Mouse (Mus musculus): ENCODE results near the gene H1f0. TPM values are rescaled to one million over a fixed set of nuclear protein-coding genes. Genes with fewer than 3 reads are reported as not detected.

The H1f0 gene
- total RNA-seq, 2 experiments from 2014 or later, result 80.4 to 81.1 TPM

DNA sequence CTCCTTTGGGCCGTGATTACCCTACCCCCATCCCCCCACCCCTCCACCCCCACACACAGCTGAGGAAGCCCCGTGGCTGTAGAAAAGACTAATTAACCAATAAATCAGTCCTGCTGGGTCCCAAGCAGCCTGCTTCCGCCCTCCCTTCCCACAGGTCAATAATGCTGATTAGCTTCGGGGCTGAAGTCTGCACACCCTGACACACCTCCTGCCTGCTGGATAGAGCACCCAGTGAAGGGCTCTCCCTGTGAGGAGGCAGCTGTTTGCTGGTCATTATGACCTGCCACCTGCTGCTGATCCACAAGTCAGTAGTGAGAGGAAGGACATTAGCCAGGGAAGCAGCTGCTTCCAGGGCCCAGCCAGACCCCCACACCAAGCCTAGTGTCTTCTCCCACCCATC, 16.6 kb downstream of the H1f0 start:
- DNase-seq (ENCODE audit: extremely low spot score in 1 of 2, low spot score in 2 of 2), result no peak
- no peak overlapping the region for H3K4me3 ChIP-seq
- no peak for TF ChIP-seq CTCF (IDR thresholded peaks at IDR 0.05)
- intact Hi-C loops (cut with DNase I), result no loop called here
- no peak overlapping the region for H3K27ac ChIP-seq

DNA sequence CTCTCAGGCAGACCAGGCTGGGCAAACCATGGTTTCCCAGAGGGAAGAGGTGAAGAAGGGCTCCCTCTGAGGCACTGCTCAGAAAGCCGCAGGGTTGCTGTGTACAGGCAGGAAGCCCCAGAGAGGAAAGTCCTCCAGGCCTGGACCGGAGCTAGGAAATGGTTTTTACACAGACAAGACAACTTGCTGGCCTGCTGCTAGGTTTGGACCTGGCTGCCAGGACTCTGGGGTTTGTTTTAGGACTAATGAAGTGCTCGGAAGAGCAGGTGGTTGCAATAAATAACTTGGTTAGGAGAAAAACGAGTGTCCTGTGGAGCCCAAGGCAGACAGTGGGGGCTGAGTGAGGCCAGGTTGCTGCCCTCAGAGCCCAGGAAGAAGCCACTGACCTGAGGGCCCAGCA, 19.9 kb downstream of the H1f0 start:
- no peak overlapping the region for H3K4me3 ChIP-seq
- intact Hi-C loops (cut with DNase I), result no loop called here
- no peak for TF ChIP-seq CTCF (IDR thresholded peaks at IDR 0.05)
- DNase-seq (ENCODE audit: extremely low spot score in 1 of 2, low spot score in 2 of 2), result no peak
- H3K27ac ChIP-seq, result no peak overlapping the region

DNA sequence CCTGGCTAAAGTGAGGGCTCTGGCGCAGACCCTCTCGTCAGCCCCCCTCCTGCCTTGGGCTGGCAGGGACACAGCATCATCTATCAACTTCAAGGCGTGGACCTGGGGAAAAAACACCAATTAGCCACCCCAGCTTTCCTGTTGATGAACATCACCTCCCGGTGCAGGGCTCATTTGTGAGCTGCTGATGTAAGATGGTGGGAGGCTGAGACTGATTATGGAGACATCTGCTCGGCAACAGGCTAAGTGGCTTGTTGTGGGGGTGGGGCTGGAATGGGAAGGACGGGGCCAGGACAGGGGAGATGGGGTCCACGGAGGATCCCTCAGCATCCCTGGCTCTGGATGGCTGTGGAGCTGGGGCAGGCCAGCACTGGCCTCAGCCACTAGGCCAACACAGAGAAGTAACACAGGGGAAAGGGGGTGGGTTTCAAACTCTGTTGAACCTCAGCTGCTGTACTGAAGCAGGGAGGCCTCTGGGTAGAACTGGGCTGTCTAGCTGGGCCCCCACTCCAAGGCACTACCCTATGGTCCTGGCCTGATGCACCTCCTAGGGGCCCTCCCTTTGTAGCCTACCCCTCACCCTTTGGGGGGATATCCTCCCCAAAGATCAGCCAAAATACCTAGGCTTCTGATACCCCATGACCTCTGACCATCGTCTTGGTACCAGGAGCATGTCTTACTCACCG, 22.1 kb downstream of the H1f0 start:
- Histone ChIP-seq H3K4me3 (no peak overlapping the region), H3K27ac (no peak overlapping the region)
- no peak for DNase-seq (ENCODE audit: extremely low spot score in 1 of 2, low spot score in 2 of 2)
- intact Hi-C loops (cut with DNase I), result no loop called here
- TF ChIP-seq CTCF (IDR thresholded peaks at IDR 0.05), result no peak

DNA sequence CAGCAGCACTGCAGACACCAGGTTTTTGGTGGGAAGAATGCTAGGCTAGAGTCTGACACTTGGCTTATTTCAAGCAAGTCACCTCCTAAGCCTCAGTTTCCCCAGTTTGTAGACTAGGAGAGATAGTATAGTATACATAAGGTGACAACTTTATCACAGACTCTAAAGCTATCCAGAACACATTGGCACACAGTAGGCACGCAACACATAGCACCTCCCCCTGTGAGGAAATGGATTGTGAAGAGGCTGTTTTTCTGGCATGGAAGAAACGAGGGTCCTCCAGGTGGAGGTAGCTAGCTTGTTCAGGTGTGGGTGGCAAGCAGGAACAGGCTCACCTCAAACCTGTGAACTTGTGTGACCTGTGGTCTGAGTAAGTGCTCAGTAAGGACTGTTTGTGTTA, 22.7 kb downstream of the H1f0 start:
- no peak for DNase-seq (ENCODE audit: extremely low spot score in 1 of 2, low spot score in 2 of 2)
- intact Hi-C loops (cut with DNase I), result no loop called here
- Histone ChIP-seq H3K4me3 (no peak overlapping the region), H3K27ac (no peak overlapping the region)
- TF ChIP-seq CTCF (IDR thresholded peaks at IDR 0.05), result no peak

DNA sequence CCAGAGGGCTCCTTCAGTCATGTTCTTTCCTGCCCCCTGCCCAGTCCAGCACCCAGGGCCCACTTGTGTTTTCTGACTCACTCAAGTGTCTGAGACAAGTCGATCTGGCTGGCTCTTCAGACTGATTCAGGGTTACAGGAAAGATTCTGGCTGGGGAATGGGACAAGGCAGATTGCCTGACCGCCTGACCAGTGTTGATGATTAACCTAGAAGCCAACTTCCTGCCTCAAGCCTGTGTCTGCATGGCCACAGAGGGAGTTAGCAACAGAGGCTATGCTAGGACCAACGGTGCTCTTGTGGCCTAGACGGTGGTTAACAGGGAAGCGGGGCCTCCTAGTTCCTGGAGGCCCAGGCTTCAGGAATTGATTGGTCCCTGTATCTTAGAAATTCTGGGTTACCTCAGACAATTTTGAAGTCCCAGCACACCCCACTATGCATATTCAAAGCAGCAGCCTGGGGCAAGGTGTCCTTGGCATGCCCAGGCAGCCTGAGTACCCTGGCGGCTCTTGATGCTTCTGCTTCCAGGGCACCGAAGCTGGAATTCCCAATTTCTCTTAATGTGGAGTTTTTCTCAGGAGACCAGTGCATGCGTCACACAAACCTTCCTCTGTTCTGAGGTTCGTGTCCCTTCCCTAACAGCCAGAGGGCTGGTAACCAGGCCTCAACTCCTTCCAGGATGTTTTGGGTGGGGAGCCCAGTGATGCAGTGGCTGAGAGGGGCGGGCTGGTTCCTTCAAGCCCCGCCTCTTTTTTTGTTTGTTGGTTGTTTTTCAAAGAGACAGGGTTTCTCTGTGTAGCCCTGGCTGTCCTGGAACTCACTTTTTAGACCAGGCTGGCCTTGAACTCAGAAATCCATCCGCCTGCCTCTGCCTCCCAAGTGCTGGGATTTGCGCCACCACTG, 23.5 kb downstream of the H1f0 start:
- intact Hi-C loops (cut with DNase I), result no loop called here
- DNase-seq (ENCODE audit: extremely low spot score in 1 of 2, low spot score in 2 of 2), result no peak

DNA sequence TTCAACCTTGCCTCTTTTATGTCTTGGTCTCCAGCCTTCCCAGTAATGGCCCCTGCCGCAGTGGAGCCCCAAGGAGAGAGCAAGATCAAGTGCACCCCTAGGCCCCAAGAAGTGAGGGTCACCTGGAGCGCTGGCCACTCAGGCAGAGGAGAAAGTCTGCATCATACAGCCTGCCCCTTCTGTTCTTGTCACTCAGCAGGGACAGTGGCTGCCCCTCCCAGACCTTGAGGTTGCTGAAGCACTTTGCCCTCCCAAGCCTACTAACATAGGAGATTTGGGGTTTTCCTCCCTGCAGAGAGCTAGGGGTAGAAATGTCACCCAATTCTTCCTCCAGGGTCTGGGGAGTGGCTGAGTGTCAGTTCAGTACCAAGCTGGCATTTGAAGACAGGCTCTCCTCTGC, 24.1 kb downstream of the H1f0 start:
- H3K4me3 ChIP-seq, result no peak overlapping the region
- no peak for DNase-seq (ENCODE audit: extremely low spot score in 1 of 2, low spot score in 2 of 2)
- no peak for TF ChIP-seq CTCF (IDR thresholded peaks at IDR 0.05)
- intact Hi-C loops (cut with DNase I), result no loop called here
- no peak overlapping the region for H3K27ac ChIP-seq

More for the DNA sequence above, 23.5 kb downstream of the H1f0 start:
- TF ChIP-seq CTCF (IDR thresholded peaks at IDR 0.05), result no peak
- H3K4me3 ChIP-seq, result no peak overlapping the region
- H3K27ac ChIP-seq, result no peak overlapping the region

DNA sequence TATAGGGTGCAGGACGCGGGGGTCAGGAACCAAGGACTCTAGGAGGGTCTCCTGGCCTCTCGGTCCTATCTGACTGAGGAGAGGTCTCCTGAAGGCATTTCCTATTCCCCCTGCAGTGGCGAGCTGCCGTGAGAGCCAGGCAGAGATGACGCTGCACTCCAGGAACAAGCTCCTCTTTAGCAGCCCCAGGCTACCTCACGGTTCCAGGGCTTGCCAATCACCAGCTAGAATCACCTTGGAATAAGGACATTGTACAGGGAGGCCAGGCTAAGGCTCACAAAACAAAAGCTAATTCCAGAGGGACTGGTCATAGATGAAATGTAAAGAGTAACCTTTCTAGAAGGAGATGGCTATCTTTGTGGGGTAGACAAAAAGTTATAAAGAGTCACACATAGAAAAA, 28.4 kb downstream of the H1f0 start:
- intact Hi-C loops (cut with DNase I), result no loop called here

DNA sequence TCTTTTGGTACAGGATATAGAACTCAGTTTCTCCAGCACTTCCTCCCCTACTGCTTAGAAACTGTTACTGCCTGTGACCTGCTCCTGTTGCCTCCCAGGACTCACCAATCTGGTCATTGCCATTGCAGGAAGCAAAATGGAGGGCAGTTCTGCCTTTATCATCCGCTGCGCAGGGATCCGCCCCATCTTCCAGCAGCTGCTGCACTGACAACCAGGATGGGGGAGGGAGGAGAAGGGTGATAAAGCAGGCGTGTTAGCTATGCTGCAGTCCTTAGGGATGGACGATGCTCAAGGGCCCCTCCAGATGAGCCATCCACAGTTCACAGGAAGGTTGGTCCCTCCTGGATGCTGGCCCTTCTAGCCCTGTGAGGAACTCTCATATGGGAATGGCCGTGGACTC, 29.6 kb downstream of the H1f0 start:
- intact Hi-C loops (cut with DNase I), result no loop called here
- Histone ChIP-seq H3K27ac (no peak overlapping the region), H3K4me3 (no peak overlapping the region)
- no peak for TF ChIP-seq CTCF (IDR thresholded peaks at IDR 0.05)
- no peak for DNase-seq (ENCODE audit: extremely low spot score in 1 of 2, low spot score in 2 of 2)

More for the DNA sequence above, 28.4 kb downstream of the H1f0 start:
- H3K27ac ChIP-seq, result no peak overlapping the region
- no peak for TF ChIP-seq CTCF (IDR thresholded peaks at IDR 0.05)
- DNase-seq (ENCODE audit: extremely low spot score in 1 of 2, low spot score in 2 of 2), result no peak
- no peak overlapping the region for H3K4me3 ChIP-seq

DNA sequence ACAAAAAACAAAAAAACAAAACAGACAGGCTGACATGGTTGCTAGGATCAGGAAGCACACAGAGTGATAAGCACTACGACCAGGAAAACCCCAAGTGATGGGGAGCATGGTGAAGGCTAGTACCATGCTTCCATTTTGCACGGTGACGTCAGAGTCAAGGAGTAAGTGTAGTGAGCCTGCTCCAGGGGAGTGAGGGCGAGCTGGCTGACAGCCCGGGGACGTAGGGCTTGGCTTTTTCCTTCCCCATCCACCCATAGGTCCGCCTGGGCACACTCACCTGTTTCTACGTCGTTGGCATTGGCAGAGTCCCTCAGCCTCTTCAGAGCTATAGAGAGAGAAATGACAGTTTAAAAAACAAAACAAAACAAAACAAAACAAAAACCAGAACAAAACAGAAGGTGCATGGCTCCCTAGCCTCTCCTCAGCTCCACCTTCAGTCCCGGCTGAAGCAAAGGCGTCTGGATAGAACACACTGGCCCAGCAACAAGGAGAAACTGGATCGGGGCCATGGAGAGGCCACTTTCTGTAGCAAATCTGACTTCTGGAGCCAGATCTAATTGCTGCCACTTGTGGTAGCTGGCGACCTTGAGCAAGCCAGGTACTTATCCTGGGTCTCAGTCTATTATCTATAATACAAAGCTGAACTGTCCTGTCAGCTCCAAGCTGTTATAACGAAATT, 32.8 kb downstream of the H1f0 start:
- no peak overlapping the region for H3K27ac ChIP-seq
- intact Hi-C loops (cut with DNase I), result no loop called here
- no peak for DNase-seq (ENCODE audit: extremely low spot score in 1 of 2, low spot score in 2 of 2)

DNA sequence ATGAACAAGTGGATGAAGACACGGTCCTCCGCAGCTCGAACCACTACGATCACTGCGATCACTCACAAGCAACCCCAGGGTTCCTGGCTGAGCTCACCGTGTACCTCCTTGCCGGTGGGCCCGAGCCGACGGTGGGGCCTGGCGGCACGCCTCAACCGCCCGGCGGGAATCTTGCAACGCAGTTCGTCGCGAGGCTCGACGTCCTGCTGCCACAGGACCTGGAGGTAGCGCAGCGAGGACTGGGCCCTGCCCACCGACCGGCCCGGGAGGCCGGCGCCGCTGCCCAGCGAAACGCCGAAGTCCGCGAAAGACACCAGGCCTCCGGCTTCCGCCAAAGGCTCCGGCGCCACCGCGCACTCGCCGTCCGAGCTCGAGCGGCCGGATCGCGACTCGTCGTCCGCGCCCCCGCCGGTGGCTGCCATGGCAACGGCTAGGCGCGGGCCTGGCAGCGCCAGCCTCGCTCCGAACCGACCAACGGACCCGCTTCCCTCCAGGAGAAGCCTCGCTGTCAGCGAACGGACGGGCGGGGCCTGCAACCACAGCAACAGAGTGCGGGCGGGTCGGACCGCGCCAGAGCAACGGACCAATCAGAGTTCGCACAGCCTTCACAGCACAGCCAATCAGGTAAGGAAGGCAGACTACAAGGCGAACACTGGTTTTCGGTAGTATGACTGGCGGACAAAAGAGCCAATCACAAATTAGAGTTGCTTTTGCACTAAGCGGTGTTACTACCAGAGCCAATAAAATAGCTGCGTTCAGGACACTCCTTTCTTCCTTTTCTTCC, 34.3 kb downstream of the H1f0 start, which contains the start of gene Ankrd54:
Gene Ankrd54 (minus strand): TSS at position 518 of the 784 bp plus-strand sequence.
- Histone ChIP-seq H3K4me3 (peak within 1 kb of the TSS; percentile 79), H3K27ac (peak within 1 kb of the TSS; percentile 82)
- no peak for TF ChIP-seq CTCF (IDR thresholded peaks at IDR 0.05)
- intact Hi-C loops (cut with DNase I), result no loop called here
- DNase-seq (ENCODE audit: extremely low spot score in 1 of 2, low spot score in 2 of 2), result peak; percentile 94 to 99

More for the DNA sequence above, 32.8 kb downstream of the H1f0 start:
- no peak overlapping the region for H3K4me3 ChIP-seq
- TF ChIP-seq CTCF (IDR thresholded peaks at IDR 0.05), result no peak

DNA sequence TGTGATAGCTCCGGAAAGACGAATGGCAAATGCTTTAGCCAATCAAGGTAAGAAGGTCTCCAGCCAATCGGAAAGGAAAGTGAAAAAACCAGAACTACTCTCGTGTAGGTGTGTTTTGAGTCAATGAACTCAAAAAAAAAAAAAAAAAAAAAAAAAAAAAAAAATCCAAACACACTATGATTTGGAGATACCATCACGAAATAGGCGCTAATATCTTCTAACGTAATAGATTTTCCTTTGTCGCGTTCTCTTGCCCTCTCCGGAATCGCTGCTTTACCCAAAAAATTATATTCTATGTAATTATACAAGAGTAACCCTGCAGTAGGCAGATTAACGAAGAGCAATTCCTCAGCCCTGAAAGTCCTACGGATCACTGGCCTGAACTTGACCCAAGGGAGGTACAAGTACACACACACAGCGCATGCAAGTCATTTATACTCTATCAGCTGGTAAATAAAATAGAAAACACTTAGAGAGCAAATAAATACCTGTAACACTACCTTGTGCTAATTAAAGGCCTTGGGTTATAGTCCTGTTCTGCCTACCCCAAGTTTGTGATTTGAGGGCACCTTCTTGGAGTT, 35.0 kb downstream of the H1f0 start:
- intact Hi-C loops (cut with DNase I), result no loop called here
- H3K4me3 ChIP-seq, result peak overlapping the region; percentile 47
- TF ChIP-seq CTCF (IDR thresholded peaks at IDR 0.05), result no peak
- no peak for DNase-seq (ENCODE audit: extremely low spot score in 1 of 2, low spot score in 2 of 2)
- H3K27ac ChIP-seq, result peak overlapping the region; percentile 36; the same call in 1 of the 2 replicates
